Mouse (Mus musculus): ENCODE results near the gene Crym.

The Crym gene

DNA sequence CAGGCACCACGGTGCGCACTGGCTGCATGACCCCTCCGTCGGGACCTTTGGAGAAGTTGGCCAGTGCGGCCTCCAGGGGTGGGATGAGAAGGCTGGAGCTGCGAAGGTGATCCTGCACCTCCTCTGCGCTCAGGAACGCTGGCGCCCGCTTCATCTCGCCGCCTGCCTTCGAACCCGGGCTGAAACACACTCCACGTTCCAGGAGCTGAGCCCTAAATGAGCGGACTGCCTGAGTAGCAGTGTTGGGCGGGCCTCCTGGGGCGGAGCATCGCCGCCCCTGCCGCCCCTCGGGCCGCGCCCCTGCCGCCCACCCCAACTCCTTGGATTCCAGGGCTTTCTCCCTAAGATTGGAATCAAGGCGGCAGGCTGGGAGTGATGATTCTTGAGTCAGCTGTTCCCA is at the start of gene Crym:
Crym (minus strand) TSS at position 341 of the 400 bp plus-strand sequence.
- no peak for DNase-seq

DNA sequence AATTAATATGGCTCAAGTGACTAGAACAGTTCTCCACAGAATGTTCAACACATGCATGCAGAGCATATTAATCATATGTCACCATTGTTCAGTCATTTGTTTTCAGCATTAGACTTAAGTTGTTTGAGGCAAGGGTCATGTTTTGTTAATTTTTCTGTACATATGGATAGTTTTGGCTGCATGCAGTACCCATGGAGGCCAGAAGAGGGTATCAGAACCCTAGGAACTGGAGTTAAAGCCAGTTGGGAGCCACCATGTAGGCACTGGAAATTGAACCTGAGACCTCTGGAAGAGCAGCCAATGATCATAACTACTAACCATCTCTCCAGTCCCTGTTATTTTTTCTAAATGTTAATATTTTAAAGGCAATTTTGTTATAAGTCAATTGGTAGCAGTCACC is 39.2 kb upstream of the Crym start:
- DNase-seq = no peak

DNA sequence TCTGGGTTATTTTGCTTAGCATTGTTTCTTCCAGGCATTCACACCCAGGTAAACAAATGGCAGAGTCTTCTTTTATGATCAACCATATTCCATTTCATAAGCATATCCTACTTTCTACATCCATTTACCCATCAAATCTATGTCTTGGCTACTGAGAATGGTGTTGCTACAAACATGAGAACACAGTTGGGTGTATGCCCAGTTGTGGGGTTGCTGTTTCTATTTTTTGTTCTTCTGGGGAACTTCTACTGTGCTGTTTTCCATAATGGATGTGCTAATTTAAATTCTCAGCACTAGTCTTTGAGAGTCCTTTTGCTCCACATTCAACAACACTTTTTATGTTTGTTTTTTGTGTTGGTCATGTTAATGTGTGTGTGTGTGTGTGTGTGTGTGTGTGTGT is 26.6 kb upstream of the Crym start:
- DNase-seq = no peak

- peak; percentile 49 for DNase-seq
These were observed 4.1 kb upstream of the Crym start for GRCm38 (mm10) chr7:120205989-120206388.

GRCm38 (mm10) chr7:120203789-120204188 is 1.9 kb upstream of the Crym start, which contains the start of gene Abca14:
Gene Abca14, plus strand, starts transcription at chr7:120203961.
- peak; percentile 91 for DNase-seq

DNA sequence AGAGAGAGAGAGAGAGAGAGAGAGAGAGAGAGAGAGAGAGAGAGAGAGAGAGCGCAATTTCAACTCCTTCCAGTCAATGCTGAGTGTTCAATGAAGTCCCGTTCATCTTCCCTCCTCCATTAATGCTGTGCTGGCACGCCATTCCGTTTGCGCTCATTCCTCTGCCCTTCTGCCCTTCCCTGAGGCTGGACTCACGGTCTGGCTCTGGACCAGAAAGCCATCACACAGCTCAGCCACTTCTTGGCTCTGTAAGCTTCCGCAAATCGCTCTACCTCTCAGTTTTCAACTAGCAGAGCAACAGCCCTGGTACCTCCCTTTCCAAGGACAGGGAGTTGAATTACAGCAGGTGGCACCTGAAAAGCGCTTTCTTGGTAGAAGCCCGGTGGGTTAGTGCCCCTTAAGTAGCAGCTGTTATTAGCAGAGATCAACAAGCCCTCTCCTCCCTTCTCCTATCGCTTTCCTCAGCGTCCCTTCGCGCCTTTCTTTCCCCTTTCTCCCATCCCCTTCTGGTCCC is 623 bp downstream of the Crym start:
- peak; percentile 32 for DNase-seq

GRCm38 (mm10) chr7:120195207-120195606 is 6.7 kb downstream of the Crym start:
- no peak for DNase-seq

- DNase-seq = no peak
These were observed 9.1 kb downstream of the Crym start for GRCm38 (mm10) chr7:120192816-120193215.

- DNase-seq = no peak
These were observed 9.7 kb downstream of the Crym start for GRCm38 (mm10) chr7:120192207-120192606.

- DNase-seq = no peak
These were observed 11.7 kb downstream of the Crym start for GRCm38 (mm10) chr7:120190150-120190665.

DNA sequence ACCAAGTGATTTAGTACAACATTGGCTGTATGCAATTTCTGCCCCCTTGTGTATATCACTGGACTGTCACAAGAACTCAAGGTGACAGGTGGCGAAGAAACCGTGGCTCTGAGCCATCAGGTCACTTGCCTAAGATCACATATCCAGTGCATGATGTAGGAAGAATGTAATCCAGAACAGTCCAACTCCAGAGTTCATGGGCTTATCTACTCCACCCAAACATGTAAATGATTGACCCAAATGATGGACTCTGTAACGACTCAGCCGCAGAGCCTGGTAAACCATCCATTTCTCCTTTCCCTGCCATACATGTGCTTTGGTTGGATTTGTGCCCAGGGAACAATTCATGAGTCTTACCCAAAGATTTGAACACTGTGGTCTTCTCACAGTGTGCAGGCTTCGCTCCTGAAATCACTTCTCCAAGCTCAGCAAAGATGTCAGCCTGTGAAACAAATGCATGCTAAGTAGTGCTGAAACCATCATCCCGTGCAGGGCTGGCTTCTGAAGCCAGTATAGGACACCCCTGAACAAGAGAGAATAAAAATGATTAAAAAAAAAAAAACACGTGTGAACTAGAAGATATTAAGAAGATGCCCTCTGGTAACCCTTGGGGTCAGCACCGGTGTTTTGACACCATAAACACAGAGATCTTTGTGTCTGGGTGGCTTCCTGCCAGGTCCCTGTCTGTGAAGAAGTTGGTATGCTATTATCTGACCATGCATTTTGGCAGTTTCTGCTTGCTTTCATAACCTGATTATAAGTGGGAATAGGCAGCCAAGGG is 12.4 kb downstream of the Crym start:
- DNase-seq = no peak

DNA sequence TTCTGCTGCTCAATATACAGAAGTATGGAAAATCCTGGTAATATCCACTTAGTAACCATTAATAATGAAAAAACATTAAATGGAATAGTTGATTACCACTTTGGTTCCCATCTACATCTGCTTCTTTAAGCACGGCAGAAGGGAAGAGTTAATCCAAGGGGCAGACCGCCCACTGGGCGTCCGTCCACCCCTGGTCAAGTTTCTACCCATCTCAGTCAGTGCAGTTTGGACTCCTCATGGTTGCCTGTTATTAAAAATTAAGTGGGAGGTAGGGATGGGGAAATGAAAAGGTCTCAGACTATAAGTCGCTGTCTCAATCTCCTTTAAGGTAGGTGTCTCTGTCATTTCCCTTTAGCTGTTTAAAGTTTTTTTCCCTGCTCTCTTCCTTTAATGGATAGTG is 13.0 kb downstream of the Crym start:
- DNase-seq = no peak

- DNase-seq = no peak
These were observed 19.0 kb downstream of the Crym start for GRCm38 (mm10) chr7:120182891-120183290.

GRCm38 (mm10) chr7:120181401-120182230 is 20.3 kb downstream of the Crym start:
- no peak for DNase-seq

DNA sequence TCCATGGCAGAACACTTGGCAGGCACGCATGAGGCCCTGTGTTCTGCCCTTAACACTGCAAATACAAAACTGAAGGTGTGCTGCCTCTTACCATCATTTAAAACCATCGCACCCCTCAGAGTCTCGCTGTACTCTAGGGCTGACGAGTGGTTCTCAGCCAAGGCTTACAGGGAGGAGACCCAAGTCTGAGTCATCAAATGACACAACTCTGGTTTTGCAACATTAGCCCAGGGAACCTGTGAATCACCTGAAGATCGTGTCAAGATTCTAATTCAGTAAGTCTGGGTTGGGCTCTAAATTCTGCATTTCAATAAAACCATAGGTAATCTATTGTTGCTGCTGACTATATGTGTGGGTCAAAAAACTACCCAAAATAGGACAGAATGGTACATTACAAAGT is 21.4 kb downstream of the Crym start:
- DNase-seq = no peak

DNA sequence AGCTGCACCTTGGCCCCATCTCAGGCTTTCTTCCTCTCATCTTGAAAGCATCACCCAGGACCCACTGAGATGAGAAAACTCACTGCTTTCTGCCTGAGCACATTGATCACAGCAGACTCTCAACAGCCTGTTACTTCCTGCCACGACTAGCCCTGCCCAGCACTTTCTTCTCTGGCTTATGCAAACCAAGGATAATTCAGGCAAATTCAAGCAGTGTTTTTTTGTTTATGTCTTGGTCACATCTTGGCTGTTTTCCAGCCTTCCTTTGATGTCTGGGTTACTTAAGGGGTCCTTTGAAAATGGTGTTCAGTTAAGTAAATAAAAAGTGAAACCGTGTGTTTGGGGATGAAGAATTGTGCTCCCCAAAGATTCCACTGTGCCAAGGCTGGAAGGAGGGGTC is 23.0 kb downstream of the Crym start:
- DNase-seq = no peak

DNA sequence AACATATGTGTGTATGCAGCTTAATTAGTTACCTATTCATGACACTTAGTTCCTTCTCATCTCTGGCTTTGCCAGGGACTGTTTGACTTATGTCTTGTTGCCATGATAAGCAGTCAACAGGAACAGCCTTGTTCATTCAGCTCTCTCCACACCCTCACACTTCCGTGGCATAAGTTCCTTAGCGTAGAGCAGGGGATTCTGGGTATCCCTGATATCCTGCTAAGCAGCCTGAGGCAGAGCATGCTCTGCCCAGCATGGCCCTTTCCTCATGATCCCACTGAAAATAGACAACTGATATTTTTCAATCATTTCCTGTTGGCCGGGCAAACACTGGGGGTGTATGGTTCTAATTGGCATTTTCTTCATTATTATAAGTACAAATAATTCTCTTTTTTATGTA is 24.3 kb downstream of the Crym start:
- no peak for DNase-seq

GRCm38 (mm10) chr7:120174723-120175504 is 27.0 kb downstream of the Crym start:
- DNase-seq = no peak

GRCm38 (mm10) chr7:120173603-120174244 is 28.2 kb downstream of the Crym start, which contains the start of gene Anks4b:
Gene Anks4b, plus strand, starts transcription at chr7:120173858.
- DNase-seq = no peak

GRCm38 (mm10) chr7:120172188-120172700 is 29.7 kb downstream of the Crym start:
- DNase-seq = no peak

- no peak for DNase-seq
These were observed 38.2 kb downstream of the Crym start for GRCm38 (mm10) chr7:120163581-120164251.
